Mouse (Mus musculus) neural tube, embryonic 15.5 days (tissue): Measurements from ENCODE around the gene Rdh16. TPM values are rescaled to one million over a fixed set of nuclear protein-coding genes. Genes with fewer than 3 reads are reported as not detected.
A peak's percentile ranks its signal among the peaks of the same experiment; 100 is the strongest.
"Not testable (repeated sequence)": the region's sequence is repeated elsewhere in the genome, so short reads cannot be mapped to it uniquely, and the experiment has no call there.

Experiments used
- ATAC-seq: fragments of 200-750 bp; cut with Nextera tagmentation; 2 replicates; pipeline ENCODE4 v1.8.0; 2017; ENCODE audit warnings: mild to moderate bottlenecking, moderate TSS enrichment, moderate library complexity; ENCODE audit not compliant: low FRiP score
- H3K27ac ChIP-seq: fragments of 300-500 bp; sonication (generic); replicated peaks from 2 replicates; pipeline ENCODE4 v1.5.1; 2015; ENCODE audit warnings: mild to moderate bottlenecking, inconsistent platforms
- H3K27me3 ChIP-seq: fragments of 300-500 bp; sonication (generic); replicated peaks from 2 replicates; pipeline ENCODE4 v1.6.1; 2015; ENCODE audit warnings: inconsistent platforms
- H3K36me3 ChIP-seq: fragments of 300-500 bp; sonication (generic); 2 replicates; pipeline ENCODE4 v1.6.1; 2015; ENCODE audit warnings: inconsistent platforms
- H3K4me1 ChIP-seq: fragments of 300-500 bp; sonication (generic); 2 replicates; pipeline ENCODE4 v1.6.1; 2015; ENCODE audit warnings: inconsistent platforms
- H3K4me2 ChIP-seq: fragments of 300-500 bp; sonication (generic); 2 replicates; pipeline ENCODE4 v1.6.1; 2015; ENCODE audit warnings: inconsistent platforms, mild to moderate bottlenecking, moderate library complexity
- H3K4me3 ChIP-seq: fragments of 300-500 bp; sonication (generic); replicated peaks from 2 replicates; pipeline ENCODE4 v1.5.1; 2015; ENCODE audit warnings: mild to moderate bottlenecking, inconsistent platforms
- H3K9ac ChIP-seq: fragments of 300-500 bp; sonication (generic); replicated peaks from 2 replicates; pipeline ENCODE4 v1.6.1; 2015; ENCODE audit warnings: mild to moderate bottlenecking, inconsistent platforms
- H3K9me3 ChIP-seq: fragments of 300-500 bp; sonication (generic); replicated peaks from 2 replicates; pipeline ENCODE4 v1.6.1; 2016; ENCODE audit warnings: inconsistent platforms
- WGBS: fragments of 180-500 bp; shearing (Covaris S2); methylation state at CpG from one replicate; pipeline ENCODE4 v1.1.7; 2015; ENCODE audit warnings: mixed read lengths; 5-methylcytosine and 5-hydroxymethylcytosine counted together
- polyA plus RNA-seq: library from polyadenylated mRNA; unstranded; fragments of >200 nt; fragmentation: Nextera tagmentation; extraction: Ambion mirVana; gene quantifications from 2 replicates; pipeline ENCODE4 v1.2.1, GENCODE M21; 2015

Rdh16 gene
- polyA plus RNA-seq: 0.05 and 0.09 TPM in 2 replicates

DNA sequence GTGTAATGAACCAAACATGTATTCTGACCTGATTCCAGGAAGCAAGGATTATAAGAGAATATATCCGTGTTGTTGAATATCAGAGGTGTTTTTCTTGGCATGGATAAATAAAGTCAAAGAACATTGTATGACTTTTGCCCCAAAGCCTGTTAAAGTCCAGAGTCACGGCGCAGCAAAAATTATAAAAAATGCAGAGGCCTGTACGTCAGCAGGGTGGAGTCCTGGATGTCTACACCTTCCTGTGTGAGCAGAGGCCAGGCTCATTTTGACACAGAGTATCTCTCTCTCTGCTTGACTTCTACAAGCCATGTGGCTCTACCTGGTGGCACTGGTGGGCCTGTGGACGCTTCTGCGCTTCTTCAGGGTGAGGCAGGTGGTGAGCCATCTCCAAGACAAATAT is at the start of gene Rdh16:
Rdh16 (plus strand) TSS at position 262 of the 400 bp plus-strand sequence.
- H3K9me3 ChIP-seq: no peaks in the 10 kb centered on the region
- no peaks in the 10 kb centered on the region for H3K27me3 ChIP-seq
- no peaks in the 10 kb centered on the region for H3K4me1 ChIP-seq
- WGBS: 95% methylated on average over 6 of the region's 6 CpGs
- H3K4me3 ChIP-seq: no peak within 1 kb of the TSS
- no peak within 1 kb of the TSS for H3K27ac ChIP-seq
- no peak within 1 kb of the TSS for H3K4me2 ChIP-seq
- ATAC-seq: no peak
- no peak within 1 kb of the TSS for H3K9ac ChIP-seq
- H3K36me3 ChIP-seq: no peaks in the 10 kb centered on the region

GRCm38 (mm10) chr10:127751548-127751947 is 49.4 kb upstream of the Rdh16 start, which contains the start of gene Gpr182:
Gene Gpr182 (minus strand): TSS chr10:127751732.
- 70% methylated on average over 8 of the region's 8 CpGs for WGBS
- Histone ChIP-seq H3K27ac (no peak within 1 kb of the TSS), H3K4me2 (peak within 1 kb of the TSS; percentile 46), H3K4me3 (no peak within 1 kb of the TSS), H3K9me3 (no peaks in the 10 kb centered on the region), H3K4me1 (peaks cover 12% of the 10 kb centered on the region), H3K9ac (no peak within 1 kb of the TSS), H3K27me3 (no peaks in the 10 kb centered on the region), H3K36me3 (peaks cover 14% of the 10 kb centered on the region)
- no peak for ATAC-seq

DNA sequence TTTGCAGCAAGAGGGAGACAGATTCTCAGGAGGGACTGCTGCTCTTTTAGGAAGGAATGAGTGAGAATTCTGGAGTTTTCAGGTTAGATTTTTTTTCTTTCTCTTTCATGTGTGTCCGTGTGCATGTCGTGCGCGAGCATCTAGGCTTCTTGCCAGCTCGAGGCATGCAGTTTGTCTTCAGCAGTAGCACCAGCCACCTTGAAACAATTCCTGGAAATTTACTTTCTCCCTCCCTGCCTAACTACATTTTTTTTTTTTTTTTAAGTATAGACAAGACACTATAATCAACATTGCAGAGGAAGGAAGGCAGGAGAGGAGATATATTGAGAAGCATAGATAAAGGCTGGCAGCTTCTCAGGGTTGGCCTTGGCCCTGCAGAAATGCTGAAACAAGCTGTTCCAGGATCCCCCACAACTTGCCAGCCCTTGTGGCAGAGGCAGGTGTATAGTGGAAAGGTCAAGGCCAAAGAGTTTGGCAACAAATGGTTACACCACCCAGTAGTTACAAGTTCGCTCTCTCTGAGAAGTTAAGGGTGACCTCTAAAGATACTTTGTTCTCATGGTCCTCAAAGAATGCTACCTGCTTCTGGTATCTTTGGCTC is 46.3 kb upstream of the Rdh16 start:
- ATAC-seq: no peak
- Histone ChIP-seq H3K27me3 (no peaks in the 10 kb centered on the region), H3K9ac (no peak overlapping the region), H3K36me3 (no peaks in the 10 kb centered on the region), H3K4me2 (no peak overlapping the region), H3K9me3 (no peaks in the 10 kb centered on the region), H3K27ac (no peak overlapping the region), H3K4me3 (no peak overlapping the region), H3K4me1 (peaks cover 4% of the 10 kb centered on the region)
- whole genome bisulfite sequencing: 82% methylated on average over 6 of the region's 6 CpGs

DNA sequence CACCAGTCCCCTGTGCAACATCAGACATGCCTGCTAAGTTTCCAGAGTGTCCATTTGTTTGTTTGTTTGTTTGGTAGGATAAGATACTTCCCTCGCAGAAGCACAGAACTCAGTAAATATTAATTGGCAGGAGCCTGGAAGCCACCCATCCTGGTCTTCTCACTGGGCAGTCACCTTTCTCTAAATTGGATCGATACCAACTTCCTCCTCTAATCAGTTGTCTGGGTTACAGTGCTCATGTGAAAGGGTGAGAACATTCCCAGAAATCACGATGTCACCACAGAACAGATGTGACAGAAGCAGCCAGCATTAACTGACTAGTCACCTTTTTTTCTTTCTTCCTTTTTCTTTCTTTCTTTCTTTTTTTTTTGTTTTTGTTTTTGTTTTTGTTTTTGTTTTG is 45.7 kb upstream of the Rdh16 start:
- no peak for ATAC-seq
- no peak overlapping the region for H3K4me3 ChIP-seq
- no peaks in the 10 kb centered on the region for H3K27me3 ChIP-seq
- 73% methylated on average over 3 of the region's 3 CpGs for WGBS
- H3K9me3 ChIP-seq: no peaks in the 10 kb centered on the region
- H3K9ac ChIP-seq: no peak overlapping the region
- H3K27ac ChIP-seq: no peak overlapping the region
- no peaks in the 10 kb centered on the region for H3K36me3 ChIP-seq
- H3K4me1 ChIP-seq: no peaks in the 10 kb centered on the region
- no peak overlapping the region for H3K4me2 ChIP-seq

- H3K9ac ChIP-seq: no peak overlapping the region
- no peaks in the 10 kb centered on the region for H3K4me1 ChIP-seq
- no peak for ATAC-seq
- peak overlapping the region; percentile 34 for H3K4me2 ChIP-seq
- H3K36me3 ChIP-seq: no peaks in the 10 kb centered on the region
- no peaks in the 10 kb centered on the region for H3K9me3 ChIP-seq
- H3K4me3 ChIP-seq: no peak overlapping the region
- H3K27ac ChIP-seq: no peak overlapping the region
- WGBS: 57% methylated on average over 17 of the region's 18 CpGs
- no peaks in the 10 kb centered on the region for H3K27me3 ChIP-seq
These were observed 45.0 kb upstream of the Rdh16 start for GRCm38 (mm10) chr10:127755770-127756468.

DNA sequence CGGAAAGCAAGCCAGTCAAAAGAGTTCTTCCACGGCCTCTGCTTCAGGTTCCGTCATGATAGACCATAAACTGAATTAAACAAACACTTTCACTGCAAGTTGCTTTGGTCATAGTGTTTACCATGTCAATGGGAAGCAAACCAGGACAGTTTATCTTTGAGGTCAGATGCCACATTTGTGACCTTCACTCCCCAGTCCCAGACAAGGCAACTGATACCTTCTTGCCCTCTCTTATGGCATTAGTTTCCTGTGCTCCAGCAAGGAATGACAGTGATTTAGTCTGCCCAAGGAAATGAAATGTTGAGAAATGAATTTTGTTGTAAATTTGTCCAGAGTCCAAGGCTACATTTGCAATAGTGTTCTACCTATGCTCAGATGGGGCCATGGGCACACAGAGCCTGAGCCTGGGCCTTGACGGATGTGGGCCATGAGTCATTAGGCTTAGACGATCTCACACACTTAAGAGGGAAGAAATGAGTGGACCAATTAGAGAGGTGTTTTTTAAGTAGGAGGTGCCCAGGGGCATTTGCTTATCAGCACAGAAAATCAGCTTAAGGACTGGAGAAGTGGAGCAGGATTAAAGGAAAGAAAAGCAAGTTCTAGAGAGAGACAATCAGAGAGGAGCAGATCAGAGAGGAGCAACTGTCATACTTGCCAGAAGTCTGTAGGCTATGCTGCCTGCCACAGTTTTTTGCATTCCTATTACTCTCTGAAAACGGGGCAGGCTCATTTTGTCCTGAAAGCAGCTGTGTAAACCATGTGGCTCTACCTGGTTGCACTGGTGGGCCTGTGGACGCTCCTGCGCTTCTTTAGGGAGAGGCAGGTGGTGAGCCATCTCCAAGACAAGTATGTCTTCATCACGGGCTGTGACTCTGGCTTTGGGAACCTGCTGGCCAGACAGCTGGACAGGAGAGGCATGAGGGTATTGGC is 41.5 kb upstream of the Rdh16 start, which contains the start of the genes Rdh1 and Rdh16f1:
Rdh1 (plus strand) TSS at position 541 of the 930 bp plus-strand sequence.
Rdh16f1 (plus strand) TSS at position 607 of the 930 bp plus-strand sequence.
- ATAC-seq: no peak
- no peak within 1 kb of the TSS for H3K9ac ChIP-seq
- 77% methylated on average over 9 of the region's 9 CpGs for WGBS
- no peak within 1 kb of the TSS for H3K4me3 ChIP-seq
- H3K4me1 ChIP-seq: no peaks in the 10 kb centered on the region
- H3K27me3 ChIP-seq: no peaks in the 10 kb centered on the region
- no peaks in the 10 kb centered on the region for H3K36me3 ChIP-seq
- no peak within 1 kb of the TSS for H3K27ac ChIP-seq
- no peaks in the 10 kb centered on the region for H3K9me3 ChIP-seq
- H3K4me2 ChIP-seq: no peak within 1 kb of the TSS

GRCm38 (mm10) chr10:127762926-127763325 is 38.0 kb upstream of the Rdh16 start:
- H3K27me3 ChIP-seq, H3K4me1 ChIP-seq, H3K9ac ChIP-seq, ATAC-seq, H3K36me3 ChIP-seq, H3K9me3 ChIP-seq, H3K4me3 ChIP-seq, H3K27ac ChIP-seq, H3K4me2 ChIP-seq: not testable (repeated sequence)
- 89% methylated on average over 10 of the region's 10 CpGs for WGBS

DNA sequence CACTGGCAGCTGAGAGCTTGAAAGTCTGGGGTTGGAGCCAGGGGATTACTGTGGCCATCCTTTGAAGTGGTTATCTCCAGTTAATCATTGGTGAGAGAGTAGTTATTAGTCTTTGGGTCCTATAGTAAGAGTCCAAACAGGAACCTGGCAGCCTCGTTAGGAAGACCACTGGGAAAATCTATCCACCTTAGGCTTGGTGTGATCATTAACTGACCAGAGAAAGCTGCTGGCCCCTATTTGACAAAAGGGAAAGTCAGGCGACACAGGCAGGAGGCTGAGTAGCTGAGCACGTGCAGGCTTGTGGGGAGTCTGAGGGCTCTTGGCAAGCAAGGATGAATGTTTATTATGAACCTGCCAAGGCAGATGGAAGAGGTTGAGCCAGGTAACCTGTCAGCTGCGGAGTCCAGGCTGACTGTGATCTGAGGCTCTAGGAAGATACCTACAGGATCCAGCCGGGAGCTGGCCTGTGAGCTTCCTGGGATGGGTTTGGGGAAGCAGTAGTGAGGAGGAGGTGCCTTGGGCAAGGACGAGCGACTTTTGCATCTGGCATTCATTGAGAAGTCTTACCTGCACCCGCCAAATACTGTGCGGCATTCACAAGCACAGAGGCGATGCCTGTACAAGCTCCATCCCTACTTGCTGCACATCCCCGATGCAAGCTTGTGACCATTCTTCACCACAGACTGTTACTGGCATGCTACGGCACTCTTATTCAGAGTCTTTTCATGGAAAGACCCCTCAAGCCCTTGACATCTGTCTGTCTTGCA is 36.9 kb upstream of the Rdh16 start:
- Histone ChIP-seq H3K4me2 (no peak overlapping the region), H3K4me1 (no peaks in the 10 kb centered on the region), H3K27me3 (no peaks in the 10 kb centered on the region), H3K9ac (no peak overlapping the region), H3K27ac (no peak overlapping the region), H3K9me3 (no peaks in the 10 kb centered on the region), H3K36me3 (no peaks in the 10 kb centered on the region), H3K4me3 (no peak overlapping the region)
- no peak for ATAC-seq
- WGBS: 64% methylated on average over 12 of the region's 12 CpGs

GRCm38 (mm10) chr10:127766564-127766963 is 34.4 kb upstream of the Rdh16 start:
- Histone ChIP-seq H3K27ac (no peak overlapping the region), H3K36me3 (no peaks in the 10 kb centered on the region), H3K4me1 (no peaks in the 10 kb centered on the region), H3K4me3 (no peak overlapping the region), H3K27me3 (no peaks in the 10 kb centered on the region), H3K9me3 (no peaks in the 10 kb centered on the region), H3K9ac (no peak overlapping the region), H3K4me2 (no peak overlapping the region)
- no peak for ATAC-seq
- 90% methylated on average over 1 of the region's 1 CpGs for WGBS

- Histone ChIP-seq H3K36me3 (no peaks in the 10 kb centered on the region), H3K27me3 (no peaks in the 10 kb centered on the region), H3K27ac (no peak within 1 kb of the TSS), H3K9ac (no peak within 1 kb of the TSS), H3K4me3 (no peak within 1 kb of the TSS), H3K4me2 (no peak within 1 kb of the TSS), H3K9me3 (no peaks in the 10 kb centered on the region), H3K4me1 (no peaks in the 10 kb centered on the region)
- ATAC-seq: no peak
- 88% methylated on average over 2 of the region's 2 CpGs for WGBS
These were observed 24.9 kb upstream of the Rdh16 start, which contains the start of gene Rdh9 for GRCm38 (mm10) chr10:127776011-127776410. Gene Rdh9 (plus strand): TSS chr10:127776386.

- H3K4me3 ChIP-seq, H3K9ac ChIP-seq, H3K4me2 ChIP-seq, H3K9me3 ChIP-seq, H3K4me1 ChIP-seq, H3K27me3 ChIP-seq, H3K27ac ChIP-seq, ATAC-seq, H3K36me3 ChIP-seq: not testable (repeated sequence)
- 97% methylated on average over 17 of the region's 17 CpGs for WGBS
These were observed 18.6 kb upstream of the Rdh16 start for GRCm38 (mm10) chr10:127782321-127782720.
